Mouse (Mus musculus): ENCODE measurements around the gene Dok1. TPM values are rescaled to one million over a fixed set of nuclear protein-coding genes. Genes with fewer than 3 reads are reported as not detected.
A peak's percentile ranks its signal among the peaks of the same experiment; 100 is the strongest.

The Dok1 gene
- polyA plus RNA-seq, 1 experiment from 2014 or later: 10.9 TPM

DNA sequence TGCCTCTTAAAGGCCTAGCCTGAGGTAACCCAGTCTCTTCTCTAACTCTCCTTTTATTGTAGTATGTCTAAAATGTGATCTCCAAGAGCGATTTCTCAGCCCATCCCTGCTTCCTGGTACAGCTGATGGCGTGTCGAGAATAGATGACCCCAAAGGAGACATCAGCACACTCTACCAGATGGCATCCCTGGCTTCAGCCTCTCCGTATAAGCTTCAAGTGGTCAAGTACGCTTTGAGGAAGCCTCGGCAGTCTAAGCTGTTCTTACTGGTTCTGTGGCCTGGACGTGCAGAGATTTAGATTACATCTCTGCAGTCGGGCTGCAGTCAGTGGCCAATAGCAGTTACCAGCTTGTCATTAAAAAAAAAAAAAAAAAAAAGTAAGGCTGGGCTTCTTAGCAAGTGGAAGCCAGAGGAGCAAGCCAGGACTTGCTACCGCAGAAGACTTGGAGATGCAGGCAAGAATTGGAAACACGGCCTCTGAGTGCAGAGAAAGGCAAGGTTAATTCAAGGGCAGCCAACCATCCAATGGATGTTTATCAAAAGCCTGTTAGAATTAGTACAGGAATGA is 27.7 kb downstream of the Dok1 start:
- H3K4me1 ChIP-seq: peaks cover 12% of the 10 kb centered on the region
- WGBS: 89% methylated on average over 10 of the region's 10 CpGs
- H3K4me3 ChIP-seq: no peak overlapping the region
- no peak overlapping the region for H3K27ac ChIP-seq
- no peaks in the 10 kb centered on the region for H3K9me3 ChIP-seq
- no peak for DNase-seq (ENCODE audit: extremely low spot score, low spot score)
- H3K36me3 ChIP-seq (replicated peaks): no peaks in the 10 kb centered on the region
- H3K27me3 ChIP-seq (ENCODE audit: poor library complexity, severe bottlenecking): no peaks in the 10 kb centered on the region

DNA sequence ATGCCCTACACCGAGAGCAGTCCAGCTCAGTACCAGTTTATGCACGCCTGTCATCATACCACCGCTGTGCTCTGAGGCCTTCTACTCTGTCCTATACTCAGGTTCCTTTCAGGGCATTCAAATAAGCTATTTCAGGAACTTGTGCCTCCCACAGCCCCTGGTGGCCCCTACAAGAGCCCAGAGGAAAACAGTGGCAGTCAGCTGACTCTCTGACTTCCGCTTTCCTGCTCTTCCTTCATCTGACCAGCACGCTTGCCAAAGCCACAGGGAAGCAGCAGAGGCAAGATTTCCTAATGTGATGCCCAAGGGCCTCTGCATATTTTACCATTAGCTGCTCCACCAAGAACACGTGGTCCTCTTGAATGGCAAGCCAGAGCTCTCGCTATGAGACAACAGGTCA is 28.4 kb downstream of the Dok1 start:
- no peaks in the 10 kb centered on the region for H3K9me3 ChIP-seq
- no peak overlapping the region for H3K4me3 ChIP-seq
- H3K36me3 ChIP-seq (replicated peaks): no peaks in the 10 kb centered on the region
- H3K27ac ChIP-seq: no peak overlapping the region
- WGBS: 68% methylated on average over 7 of the region's 7 CpGs
- H3K4me1 ChIP-seq: peaks cover 16% of the 10 kb centered on the region
- H3K27me3 ChIP-seq (ENCODE audit: poor library complexity, severe bottlenecking): 0 out of 2 replicates have a peak, but pooled peaks cover 2% of the 10 kb centered on the region
- no peak for DNase-seq (ENCODE audit: extremely low spot score, low spot score)

DNA sequence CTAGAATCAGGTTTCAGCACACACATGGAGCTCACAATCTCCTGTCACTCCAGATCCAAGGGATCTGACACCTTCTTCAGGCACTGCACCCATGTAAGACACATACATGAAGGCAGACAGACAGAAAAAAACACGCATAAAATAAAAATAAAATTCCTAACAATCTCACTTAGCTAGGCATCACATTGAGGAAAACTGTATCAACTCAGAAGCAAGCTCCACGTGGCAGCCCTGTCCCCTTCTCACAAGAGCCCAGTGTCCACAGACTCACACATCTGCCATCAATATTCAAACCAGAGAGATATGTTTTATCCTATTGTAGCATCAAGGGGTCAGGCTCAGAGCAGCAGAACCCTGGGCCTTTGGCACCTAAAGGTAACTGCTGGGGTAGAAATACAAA is 29.0 kb downstream of the Dok1 start:
- 72% methylated on average over 2 of the region's 2 CpGs for WGBS
- no peaks in the 10 kb centered on the region for H3K36me3 ChIP-seq (replicated peaks)

DNA sequence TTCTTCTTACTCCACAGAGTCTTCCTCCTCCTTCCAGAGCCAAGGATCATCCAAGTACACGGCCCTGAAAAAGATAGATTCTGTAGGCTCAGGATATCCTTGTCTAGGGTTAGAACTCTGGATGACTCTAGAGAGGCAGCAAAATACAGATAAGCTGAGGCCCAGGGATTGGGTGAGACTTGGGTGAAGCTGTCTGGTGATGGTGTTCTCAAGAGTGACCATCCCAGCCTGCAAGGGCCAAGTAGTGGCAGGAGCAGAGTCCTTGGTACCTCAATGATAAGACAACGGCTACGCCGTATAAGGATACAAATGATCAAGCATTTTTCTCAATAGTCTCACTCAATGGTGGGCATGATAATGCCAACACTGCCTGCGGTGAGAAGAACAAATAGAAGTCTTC is 29.4 kb downstream of the Dok1 start:
- Histone ChIP-seq H3K27me3 (ENCODE audit: poor library complexity, severe bottlenecking) (0 out of 2 replicates have a peak, but pooled peaks cover 11% of the 10 kb centered on the region), H3K4me3 (no peak overlapping the region), H3K4me1 (peaks cover 16% of the 10 kb centered on the region), H3K36me3 (replicated peaks) (no peaks in the 10 kb centered on the region), H3K27ac (no peak overlapping the region), H3K9me3 (no peaks in the 10 kb centered on the region)
- 90% methylated on average over 5 of the region's 5 CpGs for WGBS
- DNase-seq (ENCODE audit: extremely low spot score, low spot score): no peak

More for the DNA sequence above, 29.0 kb downstream of the Dok1 start:
- H3K9me3 ChIP-seq: no peaks in the 10 kb centered on the region
- H3K27ac ChIP-seq: no peak overlapping the region
- peaks cover 16% of the 10 kb centered on the region for H3K4me1 ChIP-seq
- H3K27me3 ChIP-seq (ENCODE audit: poor library complexity, severe bottlenecking): 0 out of 2 replicates have a peak, but pooled peaks cover 7% of the 10 kb centered on the region
- no peak for DNase-seq (ENCODE audit: extremely low spot score, low spot score)
- H3K4me3 ChIP-seq: no peak overlapping the region

DNA sequence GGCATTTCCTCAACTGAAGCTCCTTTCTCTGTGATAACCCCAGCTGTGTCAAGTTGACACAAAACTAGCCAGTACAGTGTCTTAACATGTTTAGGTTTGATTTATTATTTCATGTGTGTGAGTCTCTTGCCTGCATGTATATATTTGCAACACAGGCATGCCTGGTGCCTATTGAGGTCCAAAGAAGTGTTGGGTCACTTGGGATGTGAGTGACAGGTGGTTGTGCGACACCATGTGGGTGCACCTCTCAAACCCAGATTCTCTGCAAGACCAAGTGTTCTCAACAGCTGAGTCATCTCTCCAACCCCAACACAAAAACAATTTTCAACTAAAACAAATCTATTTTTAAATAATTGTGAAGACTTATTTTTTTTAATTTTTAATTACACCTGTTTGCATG is 30.2 kb downstream of the Dok1 start:
- Histone ChIP-seq H3K36me3 (replicated peaks) (no peaks in the 10 kb centered on the region), H3K9me3 (no peaks in the 10 kb centered on the region), H3K27ac (no peak overlapping the region), H3K4me1 (peaks cover 16% of the 10 kb centered on the region), H3K4me3 (no peak overlapping the region), H3K27me3 (ENCODE audit: poor library complexity, severe bottlenecking) (0 out of 2 replicates have a peak, but pooled peaks cover 11% of the 10 kb centered on the region)
- no peak for DNase-seq (ENCODE audit: extremely low spot score, low spot score)
- 93% methylated on average over 1 of the region's 1 CpGs for WGBS

DNA sequence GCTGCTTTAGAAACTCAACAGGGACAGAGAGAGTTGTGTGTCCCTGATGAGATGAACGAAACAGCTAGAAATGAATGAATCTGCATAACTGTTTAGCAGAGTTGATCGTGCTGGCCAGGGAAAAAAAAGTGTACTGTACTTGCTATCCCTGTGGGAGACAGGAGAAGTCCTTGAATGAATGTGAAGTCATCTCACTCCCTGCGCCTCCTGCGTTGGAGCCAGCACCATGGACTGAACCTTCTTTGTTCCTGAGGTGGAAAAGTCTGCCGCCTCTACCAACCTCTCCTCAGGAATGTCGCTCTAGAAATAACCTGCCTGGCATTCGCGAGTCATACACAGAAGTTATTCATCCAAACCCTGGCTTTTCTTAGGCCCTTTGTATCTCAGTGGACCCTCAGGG is 33.3 kb downstream of the Dok1 start:
- Histone ChIP-seq H3K4me3 (no peak overlapping the region), H3K36me3 (replicated peaks) (no peaks in the 10 kb centered on the region), H3K27ac (no peak overlapping the region), H3K4me1 (peaks cover 31% of the 10 kb centered on the region), H3K27me3 (ENCODE audit: poor library complexity, severe bottlenecking) (0 out of 2 replicates have a peak, but pooled peaks cover 19% of the 10 kb centered on the region), H3K9me3 (no peaks in the 10 kb centered on the region)
- no peak for DNase-seq (ENCODE audit: extremely low spot score, low spot score)
- 68% methylated on average over 8 of the region's 8 CpGs for WGBS

DNA sequence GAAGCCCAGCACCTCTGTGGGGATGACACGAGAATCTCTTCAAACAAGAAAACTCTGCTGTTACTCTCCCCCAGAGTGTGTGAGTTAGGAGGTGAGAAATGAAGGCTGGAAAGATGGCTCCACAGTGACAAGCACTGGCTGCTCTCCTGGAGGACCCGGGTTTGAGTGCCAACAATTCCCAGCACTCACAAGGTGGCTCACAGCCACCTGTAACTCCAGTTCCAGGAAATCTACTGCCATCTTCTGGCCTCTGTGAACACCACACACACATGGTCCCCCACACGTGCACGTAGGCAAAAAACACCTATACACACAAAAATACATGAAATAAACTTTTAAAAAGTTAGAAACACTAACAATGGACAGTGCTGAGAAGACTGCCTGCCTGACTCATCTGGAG is 34.9 kb downstream of the Dok1 start:
- 73% methylated on average over 4 of the region's 4 CpGs for WGBS
- Histone ChIP-seq H3K9me3 (no peaks in the 10 kb centered on the region), H3K36me3 (replicated peaks) (no peaks in the 10 kb centered on the region), H3K27ac (no peak overlapping the region), H3K4me3 (no peak overlapping the region), H3K27me3 (ENCODE audit: poor library complexity, severe bottlenecking) (0 out of 2 replicates have a peak, but pooled peaks cover 21% of the 10 kb centered on the region), H3K4me1 (peaks cover 25% of the 10 kb centered on the region)
- DNase-seq (ENCODE audit: extremely low spot score, low spot score): no peak

DNA sequence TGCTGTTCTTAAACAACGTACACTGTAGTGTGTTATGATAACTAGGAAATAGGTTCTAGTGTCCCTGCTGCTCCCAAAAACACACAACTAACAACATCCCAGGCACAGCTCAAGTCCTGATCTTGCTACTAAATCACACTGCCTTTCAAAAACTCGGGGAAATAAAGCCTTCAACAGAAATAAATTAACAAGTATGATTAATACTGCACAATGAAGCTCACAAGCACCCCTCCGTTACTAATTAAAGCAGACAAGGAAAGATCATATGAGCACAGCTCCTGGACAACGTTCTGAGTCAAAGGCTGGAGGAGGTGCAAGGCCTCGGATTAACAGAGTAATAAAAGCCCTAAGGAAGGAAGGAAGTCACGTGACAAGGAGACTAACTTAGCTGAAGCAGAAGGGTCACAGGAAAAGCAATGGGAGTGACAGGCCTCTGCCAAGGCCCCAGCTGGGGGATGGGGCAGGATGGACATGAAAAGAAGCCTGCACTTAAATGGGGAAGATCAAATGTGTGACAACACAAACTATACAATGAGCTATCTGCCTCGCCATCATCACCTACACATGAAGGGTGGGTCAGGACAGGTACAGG is 35.7 kb downstream of the Dok1 start:
- Histone ChIP-seq H3K36me3 (replicated peaks) (no peaks in the 10 kb centered on the region), H3K4me1 (peaks cover 25% of the 10 kb centered on the region), H3K27me3 (ENCODE audit: poor library complexity, severe bottlenecking) (0 out of 2 replicates have a peak, but pooled peaks cover 21% of the 10 kb centered on the region), H3K9me3 (no peaks in the 10 kb centered on the region), H3K27ac (peak overlapping the region; percentile 56; the same call in 1 of the 2 replicates), H3K4me3 (no peak overlapping the region)
- WGBS: 49% methylated on average over 7 of the region's 7 CpGs
- DNase-seq (ENCODE audit: extremely low spot score, low spot score): no peak

DNA sequence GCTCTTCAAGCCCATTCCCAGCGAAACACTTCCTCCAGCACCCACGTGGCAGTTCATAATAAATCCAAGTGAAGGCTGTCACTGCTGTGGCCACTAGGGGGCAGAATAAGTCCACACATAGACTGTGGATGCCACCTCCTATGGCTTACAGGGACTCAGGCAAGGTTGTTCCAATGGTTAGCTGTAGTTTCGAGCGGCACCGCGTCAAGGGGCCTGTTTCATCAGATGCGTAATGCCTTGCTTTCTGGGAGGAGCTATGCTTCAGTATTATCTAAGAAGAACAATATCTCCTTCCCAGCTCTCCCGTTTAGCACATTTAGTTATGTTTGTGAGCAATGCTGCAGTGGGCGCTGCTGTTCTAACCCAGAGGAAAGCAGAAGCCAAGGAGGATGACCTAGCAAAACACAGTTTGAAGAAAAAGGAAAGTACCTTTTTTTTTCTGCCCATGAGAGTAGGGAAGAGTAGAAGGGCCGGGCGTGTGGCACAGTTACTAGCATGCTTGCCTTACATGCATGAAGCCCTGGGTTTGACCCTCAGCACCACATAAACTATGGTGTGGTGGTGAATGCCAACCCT is 36.4 kb downstream of the Dok1 start:
- Histone ChIP-seq H3K4me3 (peak overlapping the region; percentile 27), H3K4me1 (peaks cover 25% of the 10 kb centered on the region)

DNA sequence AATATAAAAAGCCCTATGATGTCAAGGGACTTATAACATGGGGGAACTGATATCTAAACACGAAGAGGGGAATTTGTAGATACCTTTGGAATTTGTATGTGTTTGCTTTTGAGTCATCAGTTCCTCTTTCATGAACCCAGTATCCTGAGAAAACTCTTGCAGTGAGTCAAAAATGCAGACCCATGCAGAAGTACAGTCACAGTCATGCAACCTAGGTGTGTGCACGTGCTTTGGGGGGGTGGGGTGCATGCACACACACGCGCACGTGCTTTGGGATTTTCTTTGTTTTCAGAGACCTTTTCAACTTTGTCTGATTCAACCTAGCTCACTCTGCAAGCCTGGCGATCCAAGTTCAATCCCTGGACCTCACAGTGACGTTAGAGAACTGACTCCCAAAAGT is 38.9 kb downstream of the Dok1 start:
- 78% methylated on average over 7 of the region's 7 CpGs for WGBS
- Histone ChIP-seq H3K4me3 (no peak overlapping the region), H3K36me3 (replicated peaks) (no peaks in the 10 kb centered on the region), H3K27ac (no peak overlapping the region), H3K4me1 (peaks cover 17% of the 10 kb centered on the region), H3K9me3 (no peaks in the 10 kb centered on the region), H3K27me3 (ENCODE audit: poor library complexity, severe bottlenecking) (0 out of 2 replicates have a peak, but pooled peaks cover 15% of the 10 kb centered on the region)
- no peak for DNase-seq (ENCODE audit: extremely low spot score, low spot score)

More for the DNA sequence above, 36.4 kb downstream of the Dok1 start:
- no peaks in the 10 kb centered on the region for H3K36me3 ChIP-seq (replicated peaks)
- H3K9me3 ChIP-seq: no peaks in the 10 kb centered on the region
- WGBS: 12% methylated on average over 11 of the region's 11 CpGs
- H3K27ac ChIP-seq: peak overlapping the region; percentile 56
- peak; percentile 93 for DNase-seq (ENCODE audit: extremely low spot score, low spot score)
- 0 out of 2 replicates have a peak, but pooled peaks cover 21% of the 10 kb centered on the region for H3K27me3 ChIP-seq (ENCODE audit: poor library complexity, severe bottlenecking)

DNA sequence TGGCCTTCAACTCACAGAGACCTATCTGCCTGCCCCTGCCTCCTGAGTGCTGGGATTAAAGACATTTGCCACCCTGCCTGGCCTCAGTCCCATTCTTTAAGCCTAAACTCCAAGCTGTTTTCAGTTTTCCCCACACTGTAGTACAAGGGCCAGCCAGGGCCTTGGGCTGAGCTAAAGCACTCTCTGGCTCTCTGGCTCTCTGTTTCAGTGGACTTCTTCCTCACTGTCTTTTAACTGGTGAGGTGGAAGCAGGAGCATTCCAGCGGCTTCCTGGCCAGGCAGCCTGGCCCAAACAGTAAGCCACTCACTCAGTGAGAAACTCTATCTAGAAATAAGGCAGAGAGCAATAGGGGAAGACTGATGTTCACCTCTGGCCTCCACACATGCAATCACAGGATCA is 39.6 kb downstream of the Dok1 start:
- Histone ChIP-seq H3K9me3 (no peaks in the 10 kb centered on the region), H3K27ac (no peak overlapping the region), H3K36me3 (replicated peaks) (no peaks in the 10 kb centered on the region), H3K4me3 (no peak overlapping the region), H3K4me1 (peaks cover 17% of the 10 kb centered on the region), H3K27me3 (ENCODE audit: poor library complexity, severe bottlenecking) (0 out of 2 replicates have a peak, but pooled peaks cover 10% of the 10 kb centered on the region)
- no peak for DNase-seq (ENCODE audit: extremely low spot score, low spot score)
- WGBS: 56% methylated on average over 1 of the region's 1 CpGs

DNA sequence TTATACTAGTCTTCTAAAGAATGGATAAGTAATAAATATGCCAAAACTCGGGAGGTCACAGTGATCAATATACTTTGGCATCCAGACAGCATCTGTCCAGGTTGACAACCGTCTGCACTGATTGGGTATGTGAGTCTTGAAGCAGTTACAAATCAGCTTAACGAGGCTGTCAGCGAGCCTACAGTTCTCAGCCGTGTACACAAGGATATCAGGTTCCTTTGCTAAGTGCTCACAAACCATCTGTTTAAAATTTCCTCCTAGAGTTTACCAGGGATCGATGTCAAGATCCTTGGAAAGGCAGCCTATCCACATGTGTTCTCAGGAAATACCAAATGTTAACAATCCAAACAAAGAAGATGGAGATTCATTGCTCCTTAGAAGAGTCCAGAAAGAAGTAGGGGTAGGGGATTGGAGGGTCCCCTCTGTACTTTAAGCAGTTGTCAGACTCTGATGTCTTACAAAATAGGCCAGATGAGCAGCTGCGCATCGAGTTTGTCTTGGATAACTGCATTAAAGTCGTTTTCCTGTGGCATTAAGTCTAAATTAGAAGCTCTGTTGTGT is 45.8 kb downstream of the Dok1 start:
- H3K4me3 ChIP-seq: no peak overlapping the region
- no peaks in the 10 kb centered on the region for H3K27me3 ChIP-seq (ENCODE audit: poor library complexity, severe bottlenecking)
- H3K36me3 ChIP-seq (replicated peaks): no peaks in the 10 kb centered on the region
- DNase-seq (ENCODE audit: extremely low spot score, low spot score): no peak
- H3K9me3 ChIP-seq: no peaks in the 10 kb centered on the region
- WGBS: 51% methylated on average over 9 of the region's 9 CpGs
- H3K27ac ChIP-seq: no peak overlapping the region
- H3K4me1 ChIP-seq: no peaks in the 10 kb centered on the region
